Mouse (Mus musculus): ENCODE measurements around the gene Gm20388.

DNA sequence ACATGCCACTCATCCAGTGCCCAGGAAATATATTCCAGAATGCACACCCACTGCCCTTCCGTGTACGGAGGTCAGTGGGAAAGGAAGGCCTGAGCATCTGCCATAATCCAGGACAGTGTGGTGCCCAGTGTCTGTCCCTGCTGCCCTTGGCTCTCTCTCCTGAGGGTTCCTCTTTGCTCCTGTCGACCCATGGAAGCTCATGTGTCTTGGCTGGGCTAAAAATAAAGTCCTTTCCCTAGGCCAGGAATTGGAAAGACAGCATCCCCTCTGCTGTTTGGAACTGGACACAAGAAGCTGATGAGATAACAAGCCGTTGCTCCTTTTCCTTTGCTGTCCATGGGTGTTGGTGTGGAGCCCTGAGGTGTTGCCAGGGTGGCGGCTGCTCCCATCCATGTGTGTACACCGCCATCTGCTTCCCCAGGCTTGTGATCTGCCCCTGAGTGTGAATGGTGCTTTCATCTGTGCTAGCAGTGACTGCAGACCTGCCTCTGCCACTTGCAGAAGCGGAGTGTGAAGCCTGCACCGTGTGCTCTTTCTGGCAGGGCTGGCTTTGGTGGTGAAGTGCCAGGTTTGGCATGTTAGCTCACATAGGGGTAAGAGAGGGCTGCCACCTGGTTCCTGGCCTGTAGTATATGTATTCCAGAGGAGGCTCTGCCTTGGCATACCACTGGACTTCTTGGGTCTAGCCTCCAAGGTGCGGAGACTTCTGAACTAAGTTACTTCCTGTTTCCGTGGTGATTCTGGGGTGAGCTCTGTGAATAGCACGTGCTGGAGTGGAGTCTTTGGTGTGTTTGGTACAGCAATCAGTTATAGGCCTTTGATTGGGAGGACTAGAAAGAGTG is 4371.3 kb downstream of the Gm20388 start:
- no peak for TF ChIP-seq CTCF (IDR thresholded peaks at IDR 0.05; ENCODE audit: low read depth)
- TF ChIP-seq EP300 (optimal IDR thresholded peaks at IDR 0.05), result no peak
